Mouse (Mus musculus) lung, postnatal 14 days (tissue): ENCODE measurements around the gene E030030I06Rik.
A peak's percentile ranks its signal among the peaks of the same experiment; 100 is the strongest.
"Not testable (repeated sequence)": the region's sequence is repeated elsewhere in the genome, so short reads cannot be mapped to it uniquely, and the experiment has no call there.

ENCODE experiments used
- DNase-seq: peaks from one replicate; pipeline ENCODE4 v3.0.0; 2021

The E030030I06Rik gene

DNA sequence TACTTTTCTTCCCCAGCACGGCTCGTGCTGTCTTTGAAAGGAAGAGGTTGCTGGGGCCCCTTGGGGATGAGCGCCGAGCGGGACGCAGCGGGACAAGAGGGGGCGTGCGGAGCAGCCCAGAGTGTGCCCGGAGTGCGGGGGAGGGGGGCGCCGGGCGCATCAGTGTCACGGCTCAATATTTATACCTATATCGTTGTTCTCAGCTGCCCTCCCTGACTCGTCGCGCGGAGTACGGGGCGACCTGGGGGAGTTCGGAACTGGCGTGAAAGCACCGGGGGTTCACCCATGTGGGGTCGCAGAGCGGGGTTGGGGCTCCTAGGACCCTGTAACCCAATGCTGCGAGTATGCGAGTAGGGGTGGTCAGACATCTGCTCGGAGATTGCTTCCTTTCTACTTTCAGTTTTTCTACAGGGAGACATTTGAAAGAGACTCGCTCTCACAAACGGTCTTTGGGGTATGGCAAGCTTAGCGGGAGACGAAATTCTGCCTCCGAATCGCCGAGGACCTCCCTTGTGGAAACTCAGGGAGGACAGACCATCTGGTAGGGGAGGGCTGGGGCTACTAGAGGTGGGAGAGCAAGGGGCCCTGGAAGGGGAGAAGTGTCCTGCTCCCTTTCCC is at the start of gene E030030I06Rik:
TSS of gene E030030I06Rik (minus strand) at position 198 of the 618 bp plus-strand sequence.
- no peak for DNase-seq

DNA sequence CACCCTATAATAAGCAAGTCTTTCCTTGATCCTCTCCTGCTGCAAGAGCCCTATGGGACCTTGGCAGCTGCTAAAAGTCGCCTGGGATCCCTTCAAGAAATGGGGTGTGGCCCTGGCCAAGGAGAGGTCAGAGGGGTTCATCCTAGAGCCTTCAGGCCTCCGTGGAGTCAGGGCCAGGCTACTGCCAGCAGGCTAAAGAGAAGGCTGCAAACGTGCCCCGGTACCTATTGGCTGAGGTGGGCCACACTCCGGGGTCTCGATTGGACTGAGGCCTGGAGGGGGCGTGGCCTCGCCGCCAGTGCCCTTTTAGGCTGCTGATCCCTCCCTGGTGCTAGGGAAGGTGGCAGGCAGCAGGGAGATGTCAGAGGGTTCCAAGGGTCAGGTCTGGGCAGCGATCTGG is 42.0 kb upstream of the E030030I06Rik start:
- not testable (repeated sequence) for DNase-seq

DNA sequence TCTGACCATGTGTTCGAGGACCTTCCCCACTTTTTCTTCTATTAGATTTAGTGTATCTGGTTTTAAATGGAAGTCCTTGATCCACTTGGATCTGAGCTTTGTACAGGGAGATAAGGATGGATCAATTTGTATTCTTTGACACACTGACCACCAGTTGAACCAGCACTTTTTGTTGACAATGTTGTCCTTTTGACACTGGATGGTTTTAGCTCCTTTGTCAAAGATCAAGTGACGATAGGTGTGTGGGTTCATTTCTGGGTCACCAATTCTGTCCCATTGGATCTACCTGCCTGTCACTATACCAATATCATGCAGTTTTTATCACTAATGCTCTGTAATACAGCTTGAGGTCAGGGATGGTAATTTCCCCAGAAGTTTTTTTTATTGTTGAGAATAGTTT is 27.4 kb upstream of the E030030I06Rik start:
- not testable (repeated sequence) for DNase-seq

DNA sequence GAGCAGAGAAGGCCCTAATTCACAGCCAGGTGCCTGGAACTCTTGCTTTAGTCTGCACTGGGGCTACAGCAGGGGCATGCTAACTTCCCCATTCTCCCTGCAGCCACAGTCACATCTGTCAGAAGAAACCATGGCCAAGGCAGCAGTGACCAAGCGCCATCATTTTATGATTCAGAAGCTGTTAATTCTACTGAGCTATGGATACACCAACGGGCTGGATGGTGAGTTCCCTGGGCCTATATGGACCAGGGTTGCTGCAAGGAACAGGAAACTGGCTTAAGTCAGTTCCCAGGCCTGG is 25.1 kb upstream of the E030030I06Rik start:
- DNase-seq = not testable (repeated sequence)

DNA sequence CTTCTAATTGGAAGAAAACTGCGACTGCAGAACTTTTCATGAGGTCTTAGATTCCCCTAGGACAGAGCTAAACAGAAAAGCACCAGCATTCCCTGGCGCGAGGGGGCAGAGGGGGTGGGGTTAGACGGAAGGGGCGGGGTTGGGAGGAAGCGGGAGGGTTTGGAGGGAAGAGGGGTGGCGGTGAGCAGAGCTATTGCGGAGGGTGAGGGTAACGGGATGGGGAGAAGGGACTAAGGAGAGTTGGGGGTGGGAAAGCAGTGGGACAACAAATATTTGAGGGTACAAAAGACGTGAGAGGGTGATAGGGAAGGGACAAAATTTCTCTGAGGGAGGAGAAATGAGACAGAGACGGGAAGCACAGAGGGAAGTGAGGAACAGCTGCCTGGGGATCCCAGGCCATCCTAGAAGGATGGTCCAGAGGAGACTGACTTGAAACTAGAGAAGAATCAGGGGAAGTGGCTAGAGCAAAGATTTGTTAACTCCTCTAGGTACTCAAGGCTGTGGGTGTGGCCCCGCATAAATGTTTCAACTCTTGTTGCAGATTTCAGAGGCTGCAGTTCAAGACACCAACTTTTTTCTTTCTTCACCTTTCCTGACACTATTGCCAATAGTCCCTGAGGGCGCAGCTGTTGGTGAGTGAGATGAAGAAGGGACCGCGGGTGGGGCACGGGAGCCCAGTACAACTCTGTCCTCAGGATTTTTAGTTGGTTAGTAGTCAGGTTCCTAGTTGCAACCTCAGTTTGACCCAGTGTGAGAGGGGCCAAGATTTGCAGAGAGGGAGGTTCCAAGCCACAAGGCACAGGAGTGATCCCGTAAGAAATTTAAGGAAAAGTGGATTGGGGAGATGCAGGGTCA is 24.5 kb upstream of the E030030I06Rik start:
- DNase-seq = not testable (repeated sequence)

DNA sequence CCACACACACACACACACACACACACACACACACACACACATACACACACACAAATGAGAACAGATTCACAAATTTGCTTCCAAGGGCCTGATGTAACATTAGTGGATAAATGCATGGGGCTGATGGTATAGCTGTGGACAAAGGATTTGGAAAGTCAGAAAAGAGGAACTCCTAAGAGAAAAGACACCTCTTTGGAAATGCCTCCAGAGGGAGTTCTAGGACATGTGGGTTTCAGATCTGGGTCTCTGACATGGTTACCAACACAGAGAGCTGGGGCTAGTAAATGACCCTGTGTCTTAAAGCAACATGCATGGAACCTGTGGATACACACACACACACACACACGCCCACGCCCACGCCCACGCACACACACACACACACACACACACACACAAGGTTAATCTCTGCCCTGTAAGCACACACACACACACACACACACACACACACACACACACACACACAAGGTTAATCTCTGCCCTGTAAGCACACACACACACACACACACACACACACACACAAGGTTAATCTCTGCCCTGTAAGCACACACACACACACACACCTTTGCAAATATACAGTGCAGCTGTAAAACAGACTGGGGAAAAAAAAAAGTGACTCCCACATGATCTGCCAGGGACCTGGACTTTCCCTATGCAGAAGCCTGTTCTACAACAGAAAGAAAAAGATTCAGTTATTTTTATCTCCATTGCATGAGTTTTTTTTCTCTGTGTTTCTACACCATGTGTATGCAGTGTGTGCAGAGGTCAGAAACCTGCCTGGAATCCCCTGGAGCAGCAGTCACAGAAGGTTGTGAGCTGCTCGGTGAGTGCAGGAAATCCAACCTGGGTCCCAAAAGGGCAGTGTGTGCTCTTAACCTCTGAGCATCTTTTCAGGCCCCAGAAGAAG is 23.6 kb upstream of the E030030I06Rik start:
- DNase-seq = not testable (repeated sequence)

DNA sequence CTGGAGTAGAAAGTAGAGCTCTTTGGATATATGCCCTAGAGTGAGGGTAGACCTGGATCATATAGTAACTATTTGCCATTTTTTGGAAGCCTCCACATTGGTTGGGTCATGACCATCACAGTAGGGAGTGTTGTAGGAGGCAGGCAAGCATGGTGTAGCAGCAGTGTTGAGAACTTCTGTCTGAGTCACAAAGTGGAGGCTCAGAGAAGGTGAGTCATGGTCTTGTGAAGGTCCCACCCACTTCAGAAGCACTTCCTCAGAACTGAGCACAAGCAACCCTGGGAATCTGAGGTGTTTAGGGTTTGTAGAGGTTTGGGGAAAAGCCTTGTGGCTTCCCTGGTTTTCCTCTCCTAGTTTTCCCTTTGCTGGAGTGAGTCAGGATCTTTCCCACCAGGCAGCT is 20.0 kb upstream of the E030030I06Rik start:
- not testable (repeated sequence) for DNase-seq

DNA sequence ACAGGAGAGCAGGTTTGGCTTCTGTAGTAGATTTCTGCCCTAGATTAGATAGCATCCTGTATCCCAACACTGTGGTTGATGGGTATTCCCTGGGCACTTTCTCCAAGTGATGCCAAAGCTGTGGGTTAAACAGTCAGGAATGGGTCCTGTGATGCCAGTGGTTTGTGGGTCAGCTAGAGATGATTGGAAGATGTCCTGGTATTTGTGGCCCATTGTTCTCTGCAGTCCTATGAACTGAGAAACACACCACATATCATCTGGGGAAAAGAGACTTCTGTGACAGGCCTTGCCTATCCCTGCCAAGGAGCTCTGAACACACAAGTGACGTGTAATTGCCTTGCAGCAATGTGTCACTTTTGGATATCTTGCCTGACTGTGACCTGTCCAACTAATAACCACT is 18.0 kb upstream of the E030030I06Rik start:
- not testable (repeated sequence) for DNase-seq

DNA sequence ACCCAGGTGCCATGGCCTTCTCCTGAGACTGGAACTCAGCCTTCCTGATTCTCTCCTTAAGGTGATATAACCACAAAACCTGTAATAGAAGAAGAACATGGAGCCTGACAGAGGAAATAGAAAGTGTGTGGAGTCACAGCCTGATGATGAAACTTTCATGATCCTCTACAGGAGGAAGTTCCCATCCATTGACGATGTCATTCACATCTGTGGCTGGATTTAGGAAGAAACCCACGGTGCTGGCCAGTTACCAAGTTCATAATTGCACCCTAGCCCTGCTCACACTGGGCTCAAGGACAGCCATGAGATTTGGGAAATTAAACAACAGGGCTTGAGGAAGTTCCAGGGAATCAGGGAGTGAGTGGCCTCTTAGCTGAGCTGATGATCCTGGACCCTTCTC is 17.0 kb upstream of the E030030I06Rik start:
- DNase-seq = not testable (repeated sequence)

DNA sequence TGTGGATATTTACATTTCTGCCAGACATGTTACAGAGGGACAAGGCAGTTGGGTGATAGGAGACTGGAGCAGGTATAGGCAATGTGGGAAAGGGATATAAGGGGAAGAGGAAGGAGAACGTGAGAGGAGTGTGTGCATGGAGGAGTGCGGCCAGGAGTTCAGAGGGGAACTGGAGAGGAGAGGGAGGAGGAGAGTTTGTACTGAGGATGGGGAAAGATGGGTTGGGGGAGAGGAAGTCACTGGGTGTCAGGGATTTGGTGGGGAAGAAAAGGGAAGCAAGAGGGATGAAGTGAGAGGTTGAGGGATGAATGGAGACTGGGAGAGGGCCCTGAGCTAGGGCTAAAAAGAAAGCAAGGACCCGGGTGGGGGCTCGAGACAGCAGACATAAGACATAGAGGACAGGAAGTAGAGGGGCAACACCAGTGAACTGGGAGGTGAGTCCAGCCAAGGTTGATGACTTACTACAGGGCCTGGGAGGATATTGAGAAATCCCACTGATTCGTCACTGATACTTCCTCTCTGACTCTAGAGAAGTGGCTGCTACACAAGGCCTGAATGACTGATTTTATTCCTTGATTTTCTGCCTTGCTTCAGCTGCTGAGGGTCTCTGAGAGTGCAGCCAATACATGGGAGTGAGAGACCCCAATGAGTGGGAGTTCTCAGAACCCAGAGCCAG is 16.4 kb upstream of the E030030I06Rik start:
- not testable (repeated sequence) for DNase-seq

DNA sequence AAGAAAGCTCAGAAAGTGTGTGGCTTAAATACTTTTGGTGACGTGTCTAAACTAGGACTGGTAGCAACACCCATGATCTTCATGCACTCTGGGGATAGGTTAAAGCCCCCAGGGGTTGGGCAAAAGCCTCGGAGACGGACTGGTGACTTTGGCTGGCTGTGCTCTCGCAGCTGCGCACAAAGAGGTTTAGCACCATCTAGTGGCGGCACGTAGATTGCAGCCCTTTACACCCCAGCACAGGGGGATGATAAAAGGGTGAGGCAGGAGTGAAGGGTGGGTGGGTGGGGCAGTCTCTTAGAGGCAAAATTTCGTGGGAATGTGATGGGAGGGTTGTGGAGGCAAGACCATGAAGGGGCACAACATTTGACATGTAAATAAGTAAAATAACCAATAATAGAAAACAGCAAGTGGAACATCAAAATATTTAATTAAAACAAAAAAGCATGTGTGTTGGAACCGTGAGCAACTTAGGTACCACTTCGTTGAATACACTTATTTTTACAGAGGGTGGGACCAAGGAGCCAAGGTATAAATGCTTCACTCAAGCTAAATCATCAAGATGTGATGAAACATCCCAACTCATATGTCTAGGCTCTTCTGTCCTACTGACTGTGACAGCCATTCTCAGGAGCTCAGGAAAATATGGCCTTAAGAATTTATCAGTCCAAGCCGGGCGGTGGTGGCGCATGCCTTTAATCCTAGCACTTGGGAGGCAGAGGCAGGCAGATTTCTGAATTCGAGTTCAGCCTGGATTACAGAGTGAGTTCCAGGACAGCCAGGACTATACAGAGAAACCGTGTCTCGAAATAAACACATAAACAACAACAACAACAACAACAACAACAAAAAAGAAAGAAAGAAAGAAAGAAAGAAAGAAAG is 14.9 kb upstream of the E030030I06Rik start:
- peak; percentile 84 for DNase-seq

DNA sequence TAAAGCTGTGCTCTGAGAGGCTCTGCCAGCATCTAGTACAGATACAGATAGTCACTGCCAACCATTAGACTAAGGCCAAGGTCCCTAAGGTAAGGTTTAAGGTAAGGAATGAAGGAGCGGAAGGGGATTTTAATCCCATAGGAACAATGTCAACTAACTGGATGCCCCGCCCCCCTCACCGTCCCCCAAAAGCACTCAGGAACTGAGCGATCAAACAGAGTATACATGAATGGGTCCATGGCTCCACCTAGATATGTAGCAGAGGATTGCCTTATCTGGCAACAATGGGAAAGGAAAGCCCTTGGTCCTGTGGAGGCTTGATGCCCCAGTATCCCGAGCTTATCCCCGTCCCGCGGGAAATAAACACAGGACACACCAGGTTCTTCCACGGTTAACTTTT is 14.2 kb upstream of the E030030I06Rik start:
- not testable (repeated sequence) for DNase-seq

DNA sequence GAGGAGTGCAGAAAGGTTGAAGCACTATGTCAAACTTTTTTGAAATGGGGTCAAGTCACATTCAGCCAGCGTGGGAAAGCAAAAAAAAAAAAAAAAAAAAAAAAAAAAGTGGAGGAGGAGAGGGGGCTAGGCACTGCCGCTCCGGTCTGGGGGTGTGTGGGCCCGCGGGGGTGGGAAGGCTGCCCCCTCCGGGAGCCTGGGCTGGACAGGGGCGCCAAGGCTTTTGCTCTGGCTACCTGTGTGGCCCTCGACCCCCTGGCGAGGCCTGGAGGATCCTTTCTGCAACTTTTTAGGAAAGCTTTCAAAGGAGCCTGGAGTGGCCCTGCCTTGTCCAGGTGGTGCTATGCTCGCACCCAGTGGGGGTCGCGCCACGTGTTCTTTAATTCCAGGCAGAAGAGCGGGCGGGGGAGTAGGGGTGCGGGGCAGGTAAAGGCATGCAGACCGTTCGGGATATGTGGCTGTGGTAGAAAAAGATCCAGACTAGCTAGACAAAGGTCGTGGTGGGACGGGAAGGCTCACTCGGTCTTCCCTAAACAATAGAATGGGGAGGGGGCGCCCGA is 10.6 kb upstream of the E030030I06Rik start:
- DNase-seq = no peak

DNA sequence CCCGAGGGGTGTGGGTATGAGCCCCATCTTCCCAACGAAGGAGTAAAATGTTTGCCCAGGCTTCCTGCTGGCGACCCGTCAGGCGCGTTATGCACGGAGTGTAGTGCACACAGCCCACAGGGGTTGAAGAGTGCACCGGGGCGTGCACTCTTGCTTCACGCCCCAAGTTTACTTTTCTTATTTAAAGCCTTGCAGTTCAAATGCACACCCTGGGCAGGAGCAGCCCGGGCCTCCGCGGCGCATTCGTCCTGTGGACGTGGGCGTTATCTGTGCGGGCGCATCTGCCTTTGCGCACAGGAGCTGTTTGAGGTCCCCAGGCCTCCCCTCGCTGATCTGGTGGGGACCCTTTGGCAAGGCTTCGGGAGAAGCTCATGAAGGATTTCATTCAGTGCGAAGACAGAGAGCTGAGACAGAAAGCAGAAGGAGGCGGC is 10.1 kb upstream of the E030030I06Rik start:
- no peak for DNase-seq

DNA sequence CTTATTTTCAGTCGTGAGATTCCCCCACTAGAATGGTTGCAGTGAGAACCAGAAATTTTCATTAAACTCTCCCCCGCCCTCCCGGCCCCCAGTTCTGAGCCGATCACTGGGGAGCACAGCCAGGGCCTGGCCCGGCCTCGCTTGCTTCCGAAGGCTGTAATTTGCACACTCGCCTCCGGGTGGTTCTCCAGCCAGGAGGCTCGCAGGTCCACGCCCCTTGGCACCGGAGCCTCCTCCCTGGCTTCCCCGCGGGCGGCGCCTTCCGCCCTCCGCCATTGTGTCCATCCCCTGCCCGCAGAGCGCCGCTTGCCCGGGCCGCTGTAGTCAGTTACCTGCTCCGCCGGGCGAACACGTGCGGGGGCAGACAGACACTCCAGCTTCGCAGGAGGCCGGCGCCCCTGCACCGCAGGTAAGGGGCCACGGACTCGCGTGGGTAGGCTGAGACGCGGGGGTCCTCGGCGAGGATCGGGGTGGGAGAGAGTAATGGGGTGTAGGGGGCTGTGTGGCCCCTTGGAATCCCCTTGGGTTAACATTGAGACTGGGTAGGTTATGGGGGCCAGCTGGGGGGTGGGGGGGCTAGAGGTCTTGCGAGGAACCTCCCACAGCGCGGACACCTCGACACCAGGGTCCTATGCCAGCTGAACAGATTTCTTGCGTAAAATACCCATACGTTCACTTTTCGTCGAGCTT is 9.4 kb upstream of the E030030I06Rik start, which contains the start of the genes Raet1e and H60b:
TSS of gene Raet1e (plus strand) at position 260 of the 690 bp plus-strand sequence.
TSS of gene H60b (plus strand) at position 277 of the 690 bp plus-strand sequence.
- DNase-seq = peak; percentile 75

DNA sequence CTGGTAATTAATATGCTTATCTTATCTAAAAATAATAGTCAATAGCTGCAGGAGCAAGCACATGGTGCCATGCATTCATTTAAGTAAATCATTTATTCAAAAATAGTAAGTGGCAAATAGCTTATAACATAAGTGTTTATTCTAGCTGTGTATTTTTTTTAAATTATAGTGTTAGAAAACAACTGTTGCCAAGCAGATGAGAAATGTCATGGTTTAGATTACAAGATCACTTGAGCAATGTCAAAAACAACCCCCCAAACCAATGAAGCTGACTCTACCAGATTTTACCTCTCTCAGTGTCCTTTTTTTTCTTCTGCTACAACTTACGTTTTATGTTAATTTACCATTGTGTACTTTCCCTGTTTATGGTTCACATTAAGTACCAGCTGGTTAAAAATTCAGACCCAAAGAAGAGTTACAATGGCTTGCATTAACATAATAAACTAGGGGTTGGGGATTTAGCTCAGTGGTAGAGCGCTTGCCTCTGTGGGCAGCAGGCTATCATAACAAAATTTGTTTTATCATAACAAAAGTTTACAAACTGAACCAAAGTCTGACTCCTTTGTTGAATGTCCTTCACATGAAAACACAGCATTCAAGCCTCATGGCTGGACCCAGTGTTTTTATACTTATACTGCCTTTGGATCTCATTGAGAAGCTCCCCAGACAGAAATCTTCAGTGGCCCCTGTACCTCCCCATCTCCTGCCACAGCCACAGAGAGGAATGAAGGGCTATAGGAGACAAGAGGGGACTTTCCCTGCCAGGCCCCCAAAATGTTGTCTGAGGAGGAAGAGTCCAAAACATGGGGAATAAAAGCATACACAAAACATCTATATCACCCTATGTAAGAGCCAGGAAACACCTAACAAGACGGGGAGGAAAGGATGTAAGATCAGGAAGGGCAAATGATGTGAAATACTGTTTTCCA is 6.1 kb upstream of the E030030I06Rik start:
- no peak for DNase-seq

DNA sequence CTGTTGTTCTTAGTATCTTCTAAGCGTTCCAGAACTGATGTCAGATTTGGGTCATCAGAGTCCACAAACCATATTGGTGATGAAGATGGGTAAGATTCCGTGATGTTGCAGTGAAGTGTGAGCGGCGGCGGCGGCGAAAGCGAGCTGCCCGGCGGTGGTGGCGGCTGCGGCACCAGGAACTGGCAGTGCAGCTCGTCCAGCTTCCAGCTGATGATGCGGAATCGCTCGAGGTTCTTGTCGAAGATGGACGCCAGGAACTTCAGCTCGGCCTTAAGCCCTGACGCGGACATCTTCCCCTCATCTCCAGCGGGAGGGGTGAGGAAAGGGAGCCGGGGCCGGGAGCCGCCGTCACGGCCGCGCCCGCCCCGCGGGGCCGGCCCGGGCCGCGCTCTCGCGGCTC is 5.1 kb upstream of the E030030I06Rik start:
- DNase-seq = not testable (repeated sequence)

DNA sequence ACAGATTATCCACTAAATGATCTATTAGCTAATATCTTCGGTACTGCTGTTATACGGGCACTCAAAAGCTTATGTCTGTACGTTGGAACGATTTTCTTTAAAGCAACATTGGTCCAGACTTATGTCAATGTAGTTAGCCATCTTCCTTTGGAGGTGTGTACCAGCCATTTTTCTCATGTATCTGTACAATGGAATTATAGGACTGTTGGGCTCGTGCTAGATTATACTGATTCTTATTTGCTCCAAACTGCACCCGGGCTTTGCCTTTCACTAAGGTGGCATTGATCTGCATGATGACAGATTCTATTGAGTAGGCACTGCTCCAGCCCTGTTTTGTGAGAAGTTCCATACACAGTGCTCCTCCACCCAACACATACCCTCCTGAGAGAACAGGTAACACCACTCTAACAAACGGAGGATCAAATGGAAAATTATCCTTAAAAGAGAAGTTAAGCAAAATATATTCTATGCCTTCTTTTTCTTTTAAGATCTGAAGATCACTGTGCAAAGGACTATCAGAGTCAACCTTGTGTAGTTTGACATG is 4.1 kb upstream of the E030030I06Rik start:
- not testable (repeated sequence) for DNase-seq
